Mouse (Mus musculus) stomach, embryonic 16.5 days (tissue): Measurements from ENCODE around the gene Calhm2. TPM values are rescaled to one million over a fixed set of nuclear protein-coding genes. Genes with fewer than 3 reads are reported as not detected.
"Not testable (repeated sequence)": the region's sequence is repeated elsewhere in the genome, so short reads cannot be mapped to it uniquely, and the experiment has no call there.

ENCODE experiments used
- ATAC-seq: fragments of 200-750 bp; cut with Nextera tagmentation; 2 replicates; pipeline ENCODE4 v1.8.0; 2017; ENCODE audit warnings: moderate number of reproducible peaks, moderate TSS enrichment; ENCODE audit not compliant: insufficient read depth, low FRiP score
- H3K27ac ChIP-seq: fragments of 300-500 bp; sonication (generic); 2 replicates; pipeline ENCODE4 v1.5.1; 2014; ENCODE audit warnings: low read length
- H3K27me3 ChIP-seq: fragments of 300-500 bp; sonication (generic); 2 replicates; pipeline ENCODE4 v1.6.1; 2014; ENCODE audit warnings: low read length, control low read depth, mixed read lengths; ENCODE audit not compliant: control insufficient read depth, insufficient read depth
- H3K36me3 ChIP-seq: fragments of 300-500 bp; sonication (generic); 2 replicates; pipeline ENCODE4 v1.6.1; 2014; ENCODE audit warnings: low read length; ENCODE audit not compliant: control insufficient read depth, insufficient read depth
- H3K4me1 ChIP-seq: fragments of 300-500 bp; sonication (generic); 2 replicates; pipeline ENCODE4 v1.6.1; 2014; ENCODE audit warnings: low read length, control low read depth, mixed read lengths; ENCODE audit not compliant: control insufficient read depth, insufficient read depth
- H3K4me2 ChIP-seq: fragments of 300-500 bp; sonication (generic); 2 replicates; pipeline ENCODE4 v1.6.1; 2014; ENCODE audit warnings: low read depth, low read length, mixed read lengths
- H3K4me3 ChIP-seq: fragments of 300-500 bp; sonication (generic); replicated peaks from 2 replicates; pipeline ENCODE4 v1.5.1; 2014; ENCODE audit warnings: mild to moderate bottlenecking, low read length
- H3K9ac ChIP-seq: fragments of 300-500 bp; sonication (generic); 2 replicates; pipeline ENCODE4 v1.6.1; 2014; ENCODE audit warnings: low read length
- H3K9me3 ChIP-seq: fragments of 300-500 bp; sonication (generic); replicated peaks from 2 replicates; pipeline ENCODE4 v1.6.1; 2016; ENCODE audit warnings: low read length, control low read depth; ENCODE audit not compliant: control insufficient read depth
- WGBS: fragments of 180-500 bp; shearing (Covaris S2); extraction: QIAGEN DNeasy Blood & Tissue Kit; methylation state at CpG from one replicate; pipeline ENCODE4 v1.1.7; 2014; 5-methylcytosine and 5-hydroxymethylcytosine counted together
- polyA plus RNA-seq: library from polyadenylated mRNA; unstranded; fragments of >200 nt; fragmentation: Nextera tagmentation; extraction: Ambion mirVana; gene quantifications from 2 replicates; pipeline ENCODE4 v1.2.1, GENCODE M21; 2015

Gene Calhm2
- polyA plus RNA-seq, 1 experiment from 2014 or later, result 7.8 TPM

DNA sequence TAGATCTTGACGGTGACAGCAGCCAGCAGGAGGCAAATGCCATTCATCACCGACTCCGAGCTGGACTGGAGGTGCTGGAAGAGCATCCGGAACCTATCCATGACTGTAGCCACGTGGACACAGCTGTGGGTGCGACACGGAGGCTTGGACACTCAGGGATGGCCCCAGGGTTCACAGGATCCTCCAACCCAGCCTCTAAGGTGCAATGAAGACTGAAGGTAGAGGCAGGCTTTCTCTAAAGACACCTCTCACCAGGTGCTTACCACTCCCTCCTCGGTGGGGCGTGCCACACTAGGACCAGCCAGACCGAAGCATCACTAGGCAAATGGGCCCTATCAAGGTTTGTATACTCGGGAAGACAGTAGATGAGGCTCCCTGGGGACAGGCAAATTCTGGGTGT lies 19.6 kb upstream of the Calhm2 start, which contains the start of gene Calhm3:
Gene Calhm3, minus strand, starts transcription at position 101 of the 400 bp plus-strand sequence.
- no peak for ATAC-seq
- no peaks in the 10 kb centered on the region for H3K36me3 ChIP-seq
- H3K9ac ChIP-seq, result no peak within 1 kb of the TSS
- no peak within 1 kb of the TSS for H3K27ac ChIP-seq
- H3K9me3 ChIP-seq, result no peaks in the 10 kb centered on the region
- H3K27me3 ChIP-seq, result no peaks in the 10 kb centered on the region
- H3K4me3 ChIP-seq, result no peak within 1 kb of the TSS
- H3K4me2 ChIP-seq, result no peak within 1 kb of the TSS
- 75% methylated on average over 11 of the region's 11 CpGs for WGBS
- H3K4me1 ChIP-seq, result no peaks in the 10 kb centered on the region

DNA sequence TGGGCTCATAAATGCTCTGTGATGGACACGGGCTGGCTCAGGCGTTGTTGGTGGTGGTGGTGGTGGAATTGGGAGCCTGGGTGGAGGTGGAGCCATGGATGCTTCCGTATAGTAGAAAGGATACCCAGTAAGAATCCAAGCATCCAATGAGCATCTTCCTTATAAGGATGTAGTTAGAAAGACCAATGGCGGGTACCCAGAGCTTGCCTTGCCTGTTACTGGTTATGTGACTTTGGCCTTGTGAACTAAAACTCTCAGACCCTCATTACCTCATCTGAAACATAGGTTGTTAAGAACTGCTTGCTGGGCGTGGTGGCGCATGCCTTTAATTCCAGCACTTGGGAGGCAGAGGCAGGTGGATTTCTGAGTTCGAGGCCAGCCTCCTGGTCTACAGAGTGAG lies 15.7 kb upstream of the Calhm2 start:
- Histone ChIP-seq H3K27me3 (no peaks in the 10 kb centered on the region; the same call in 1 of the 2 replicates), H3K4me1 (no peaks in the 10 kb centered on the region), H3K4me2 (no peak overlapping the region), H3K36me3 (no peaks in the 10 kb centered on the region), H3K4me3 (no peak overlapping the region), H3K9me3 (no peaks in the 10 kb centered on the region), H3K27ac (no peak overlapping the region), H3K9ac (no peak overlapping the region)
- 87% methylated on average over 7 of the region's 7 CpGs for WGBS
- ATAC-seq, result no peak

DNA sequence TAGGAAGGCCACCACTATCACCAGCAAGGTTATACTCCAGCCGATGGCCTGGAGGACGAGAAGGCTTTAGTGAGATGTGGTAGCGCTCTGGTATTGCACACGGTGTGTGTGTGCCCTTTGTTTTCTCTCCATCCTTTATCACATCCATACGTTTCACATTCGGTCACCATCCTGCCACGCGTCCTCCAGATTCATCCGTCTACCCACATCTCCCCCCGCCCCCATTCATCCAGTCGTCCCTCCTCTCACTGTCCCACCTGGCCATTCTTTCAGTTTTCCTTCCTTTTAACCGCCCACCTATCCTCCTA lies 13.9 kb upstream of the Calhm2 start:
- H3K27ac ChIP-seq, result no peak overlapping the region
- 0 out of 2 replicates have a peak overlapping the region, but pooled peaks have one; percentile 27 for H3K4me3 ChIP-seq
- H3K4me2 ChIP-seq, result peak overlapping the region; percentile 34; the same call in 1 of the 2 replicates
- H3K4me1 ChIP-seq, result no peaks in the 10 kb centered on the region
- no peak for ATAC-seq
- H3K9me3 ChIP-seq, result no peaks in the 10 kb centered on the region
- WGBS, result 63% methylated on average over 12 of the region's 12 CpGs
- no peaks in the 10 kb centered on the region for H3K36me3 ChIP-seq
- no peaks in the 10 kb centered on the region; the same call in 1 of the 2 replicates for H3K27me3 ChIP-seq
- H3K9ac ChIP-seq, result no peak overlapping the region

DNA sequence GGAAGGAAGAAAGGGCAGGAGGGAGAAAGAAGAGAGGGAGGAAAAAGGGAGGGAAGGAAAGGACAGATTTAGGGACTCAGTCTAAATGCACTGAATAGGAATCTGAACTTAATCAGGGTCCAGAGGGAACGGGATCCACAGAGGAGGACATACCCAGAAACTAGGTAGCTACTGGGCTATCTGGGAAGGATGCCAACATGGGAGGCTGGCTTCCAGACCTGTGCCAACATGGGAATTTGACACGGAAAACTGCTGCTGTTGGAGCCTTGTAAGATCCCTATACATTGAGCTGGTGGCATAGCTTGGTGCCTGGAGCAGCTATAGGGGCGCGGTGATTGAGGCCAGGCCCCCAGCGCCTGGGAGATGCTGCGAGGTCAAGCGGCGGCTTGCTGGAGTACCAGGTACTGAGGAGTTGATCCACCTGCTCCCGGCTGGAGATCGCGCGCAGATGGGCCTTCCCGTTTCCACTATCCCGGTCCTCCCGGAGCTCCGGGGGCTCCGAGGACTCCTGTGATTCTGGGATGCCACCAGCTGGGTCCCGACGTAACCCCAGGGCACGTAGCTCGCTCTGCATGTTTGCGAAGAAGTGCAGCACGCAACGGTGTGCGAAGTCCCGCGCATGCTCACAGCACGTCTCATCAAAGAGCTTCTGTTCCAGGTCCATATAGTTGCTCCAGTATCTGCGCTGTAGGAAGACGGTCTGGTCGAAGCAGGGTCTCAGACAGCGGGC lies 13.4 kb upstream of the Calhm2 start:
- Histone ChIP-seq H3K4me2 (peak overlapping the region; percentile 34), H3K9ac (0 out of 2 replicates have a peak overlapping the region, but pooled peaks have one; percentile 36)

DNA sequence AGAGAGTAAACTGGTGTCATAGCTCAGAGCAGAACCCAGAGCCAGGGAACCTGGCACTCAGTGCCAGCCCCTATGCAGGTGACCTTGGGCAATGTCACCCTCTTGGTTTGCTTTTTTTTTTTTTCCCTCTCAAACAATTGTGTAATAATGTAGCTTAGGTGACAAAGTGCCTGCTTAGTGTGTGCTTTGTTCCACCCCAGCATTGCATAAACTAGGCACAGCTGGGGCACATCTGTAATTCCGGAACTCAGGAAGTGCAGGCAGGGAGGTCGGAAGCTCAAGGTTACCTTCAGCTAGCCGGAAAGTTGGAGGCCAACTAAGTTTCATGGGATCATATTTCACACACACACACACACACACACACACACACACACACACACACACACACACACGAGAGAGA lies 11.8 kb upstream of the Calhm2 start:
- WGBS, result 24% methylated on average over 4 of the region's 4 CpGs
- H3K9me3 ChIP-seq, result no peaks in the 10 kb centered on the region
- no peaks in the 10 kb centered on the region for H3K36me3 ChIP-seq
- no peak overlapping the region for H3K4me2 ChIP-seq
- H3K27me3 ChIP-seq, result no peaks in the 10 kb centered on the region; the same call in 1 of the 2 replicates
- H3K4me3 ChIP-seq, result no peak overlapping the region
- H3K27ac ChIP-seq, result no peak overlapping the region
- ATAC-seq, result no peak
- H3K9ac ChIP-seq, result no peak overlapping the region
- H3K4me1 ChIP-seq, result no peaks in the 10 kb centered on the region

More for the DNA sequence above, 13.4 kb upstream of the Calhm2 start:
- no peaks in the 10 kb centered on the region; the same call in 1 of the 2 replicates for H3K27me3 ChIP-seq
- no peak overlapping the region for H3K27ac ChIP-seq
- 16% methylated on average over 32 of the region's 32 CpGs for WGBS
- H3K4me3 ChIP-seq, result peak overlapping the region; percentile 27; the same call in 1 of the 2 replicates
- no peaks in the 10 kb centered on the region for H3K4me1 ChIP-seq
- no peaks in the 10 kb centered on the region for H3K9me3 ChIP-seq
- 0 out of 2 replicates have a peak, but pooled peaks have one; percentile 21 for ATAC-seq
- no peaks in the 10 kb centered on the region for H3K36me3 ChIP-seq

DNA sequence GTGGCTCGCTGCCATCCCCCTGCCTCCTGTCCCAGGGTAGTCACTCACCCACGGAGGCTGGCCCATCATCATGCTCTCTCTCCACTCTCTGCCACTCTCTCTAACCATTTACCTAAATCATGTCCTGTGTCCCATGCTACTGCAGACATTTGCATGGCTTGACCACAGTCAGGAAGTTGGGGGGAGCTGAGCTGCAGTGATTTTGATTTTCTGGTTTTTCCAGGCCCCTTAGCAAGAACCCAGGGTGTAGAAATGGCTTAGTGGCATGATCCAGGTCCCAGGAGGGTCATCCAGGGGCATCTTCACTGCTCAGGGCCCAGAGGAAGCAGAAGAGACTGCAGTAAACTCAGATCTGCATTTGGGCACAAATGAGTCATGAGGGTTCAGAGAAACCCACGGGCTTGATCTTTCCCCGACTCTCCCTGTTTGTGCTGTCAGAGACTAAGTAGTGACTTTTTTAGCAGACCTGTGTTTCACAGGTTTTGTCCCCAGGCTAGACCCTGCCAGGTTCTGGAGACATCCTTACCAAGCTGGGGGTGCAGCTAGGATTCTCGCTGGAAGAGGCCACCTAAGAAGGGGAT lies 10.3 kb upstream of the Calhm2 start:
- Histone ChIP-seq H3K4me2 (no peak overlapping the region), H3K4me3 (no peak overlapping the region), H3K4me1 (no peaks in the 10 kb centered on the region), H3K9me3 (no peaks in the 10 kb centered on the region), H3K27me3 (no peaks in the 10 kb centered on the region; the same call in 1 of the 2 replicates), H3K27ac (no peak overlapping the region), H3K36me3 (no peaks in the 10 kb centered on the region), H3K9ac (no peak overlapping the region; the same call in 1 of the 2 replicates)
- no peak for ATAC-seq
- WGBS, result 62% methylated on average over 5 of the region's 5 CpGs

DNA sequence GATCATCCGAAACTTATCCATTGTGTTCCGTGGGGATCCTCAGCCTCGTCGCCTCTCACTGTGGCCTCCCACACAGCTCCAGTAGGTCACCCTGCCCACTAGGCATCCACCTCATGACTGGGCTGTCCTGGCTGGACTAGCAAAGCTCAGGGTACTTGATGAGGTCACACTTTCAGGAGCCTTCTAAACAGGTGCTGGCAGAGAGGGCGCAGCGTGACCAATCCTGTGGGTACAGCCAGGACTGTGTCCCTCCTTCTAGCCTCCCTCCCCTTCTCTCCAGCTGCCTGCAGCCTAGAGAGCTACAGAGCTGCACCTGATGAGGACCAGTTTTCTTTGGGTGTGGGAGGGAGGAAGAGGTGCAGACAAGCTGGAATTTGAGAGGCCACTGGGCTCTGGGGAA lies 6.1 kb upstream of the Calhm2 start, which contains the start of gene Calhm1:
Gene Calhm1, minus strand, starts transcription at position 101 of the 400 bp plus-strand sequence.
- no peaks in the 10 kb centered on the region for H3K4me1 ChIP-seq
- ATAC-seq, result no peak
- H3K9me3 ChIP-seq, result no peaks in the 10 kb centered on the region
- WGBS, result 94% methylated on average over 6 of the region's 6 CpGs
- no peak within 1 kb of the TSS for H3K27ac ChIP-seq
- H3K9ac ChIP-seq, result no peak within 1 kb of the TSS
- H3K4me2 ChIP-seq, result no peak within 1 kb of the TSS
- H3K27me3 ChIP-seq, result no peaks in the 10 kb centered on the region
- H3K36me3 ChIP-seq, result no peaks in the 10 kb centered on the region
- no peak within 1 kb of the TSS for H3K4me3 ChIP-seq

DNA sequence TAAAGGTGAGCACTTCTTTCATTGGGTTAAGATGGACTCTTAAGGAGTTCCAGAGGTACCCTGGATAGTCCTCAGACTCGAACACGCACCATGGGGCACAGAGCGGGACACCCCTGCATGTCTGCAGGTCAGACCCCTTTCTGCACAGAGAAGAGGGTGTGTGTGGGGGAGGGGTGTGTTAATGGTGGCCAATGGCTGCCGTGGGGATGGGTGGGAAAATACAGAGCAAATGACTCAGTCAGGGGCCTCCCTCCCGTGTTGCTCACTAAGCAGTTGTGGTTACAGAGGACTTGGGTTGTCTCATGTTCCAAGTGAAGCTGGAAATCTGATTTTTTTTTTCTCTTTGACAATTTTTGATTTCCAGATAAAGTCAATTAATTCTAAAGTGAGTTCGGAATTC lies 4.3 kb upstream of the Calhm2 start:
- peaks cover 4% of the 10 kb centered on the region for H3K4me1 ChIP-seq
- no peak for ATAC-seq
- H3K9ac ChIP-seq, result no peak overlapping the region
- no peak overlapping the region for H3K27ac ChIP-seq
- H3K27me3 ChIP-seq, result no peaks in the 10 kb centered on the region
- no peaks in the 10 kb centered on the region for H3K36me3 ChIP-seq
- H3K4me2 ChIP-seq, result no peak overlapping the region
- no peak overlapping the region for H3K4me3 ChIP-seq
- 77% methylated on average over 6 of the region's 6 CpGs for WGBS
- no peaks in the 10 kb centered on the region for H3K9me3 ChIP-seq

DNA sequence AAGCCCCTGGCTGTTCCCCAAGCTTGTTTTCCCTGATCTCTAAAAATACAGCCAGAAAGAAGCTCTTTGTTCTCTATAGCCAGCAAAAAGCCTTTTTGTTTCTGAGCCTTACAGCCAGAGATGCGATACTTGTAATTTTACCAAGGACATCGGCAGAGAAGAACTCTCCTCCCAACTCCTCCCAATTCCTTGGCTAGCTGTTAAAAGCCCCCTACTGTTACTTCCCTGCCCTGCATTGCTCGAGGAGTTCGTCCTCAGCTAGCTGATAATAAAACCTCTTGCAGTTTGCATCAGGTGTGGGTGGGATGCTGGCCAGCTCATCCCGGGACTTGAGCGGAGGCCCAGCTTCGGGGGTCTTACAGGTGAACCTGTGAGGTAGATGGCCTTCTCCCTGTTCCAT lies 1.5 kb upstream of the Calhm2 start:
- H3K36me3 ChIP-seq, H3K9ac ChIP-seq, H3K4me3 ChIP-seq, H3K27ac ChIP-seq, H3K4me2 ChIP-seq, H3K27me3 ChIP-seq, ATAC-seq, H3K9me3 ChIP-seq: not testable (repeated sequence)
- H3K4me1 ChIP-seq, result peaks cover 12% of the 10 kb centered on the region
- WGBS, result 26% methylated on average over 7 of the region's 7 CpGs
